Mouse (Mus musculus): Measurements from ENCODE around the gene Ampd3. TPM values are rescaled to one million over a fixed set of nuclear protein-coding genes. Genes with fewer than 3 reads are reported as not detected.

Gene Ampd3
- total RNA-seq (2023), result 10 to 100 TPM; 69.0 to 85.5 TPM

DNA sequence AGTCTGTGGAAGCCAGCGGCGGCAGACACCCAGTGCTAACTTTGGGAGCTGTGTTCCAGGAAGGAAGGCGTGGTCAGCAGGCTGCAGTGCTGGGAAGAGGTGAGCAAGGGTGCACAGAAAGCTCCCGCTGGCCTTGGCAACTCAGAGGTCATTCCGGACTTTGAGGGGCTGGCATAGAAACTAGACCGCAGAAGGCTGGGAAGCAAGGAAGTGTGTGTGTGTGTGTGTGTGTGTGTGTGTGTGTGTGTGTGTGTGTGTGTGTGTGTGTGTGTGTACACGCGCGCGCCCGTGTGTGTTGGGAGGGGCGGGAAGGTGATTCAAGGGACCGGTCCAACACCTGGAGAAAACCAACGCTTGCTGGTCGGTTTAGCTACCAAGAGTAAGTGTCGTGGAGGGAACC is at the start of gene Ampd3:
Gene Ampd3 (plus strand): TSS at position 206 of the 400 bp plus-strand sequence.

GRCm38 (mm10) chr7:110843916-110844874 is 76.2 kb downstream of the Ampd3 start, which contains the start of gene Rnf141:
Gene Rnf141 (minus strand): TSS chr7:110844457.

Other genes starting within 250 kb of the Ampd3 start
- 10 to 100 TPM; 24.6 to 30.8 TPM for gene Sbf2, start 153.3 kb upstream of the Ampd3 start, total RNA-seq (2023)
- gene Adm, start 140.5 kb upstream of the Ampd3 start, total RNA-seq (2023), result not detected
- 10 to 100 TPM; 29.5 to 35.3 TPM for gene Rnf141, start 76.3 kb downstream of the Ampd3 start, total RNA-seq (2023)
- gene Lyve1, start 95.0 kb downstream of the Ampd3 start, total RNA-seq (2023), result under 1 TPM; 0.21 to 0.43 TPM
- under 1 TPM in 1 of 2 experiments, not detected in 1; 0.30 TPM for gene Mrvi1, start 214.3 kb downstream of the Ampd3 start, total RNA-seq (2023)